Mouse (Mus musculus) ovary, postnatal 14 days (tissue): ENCODE data around the gene Antxrl.

ENCODE experiments used
- DNase-seq: peaks from one replicate; pipeline ENCODE4 v3.0.0; 2022; ENCODE audit warnings: low spot score

Antxrl gene

GRCm38 (mm10) chr14:34103855-34104254 is 51.3 kb downstream of the Antxrl start:
- no peak for DNase-seq

GRCm38 (mm10) chr14:34104892-34105291 is 52.4 kb downstream of the Antxrl start:
- DNase-seq: peak; percentile 61

GRCm38 (mm10) chr14:34106389-34107062 is 54.0 kb downstream of the Antxrl start:
- DNase-seq: peak; percentile 43

- DNase-seq: no peak
Measured at GRCm38 (mm10) chr14:34107594-34107993, 55.1 kb downstream of the Antxrl start.

GRCm38 (mm10) chr14:34114311-34114710 is 61.8 kb downstream of the Antxrl start:
- DNase-seq: no peak

- DNase-seq: no peak
Measured at GRCm38 (mm10) chr14:34119046-34119723, 66.7 kb downstream of the Antxrl start.

- DNase-seq: no peak
Measured at GRCm38 (mm10) chr14:34120016-34120910, 67.8 kb downstream of the Antxrl start.

GRCm38 (mm10) chr14:34120923-34121351 is 68.4 kb downstream of the Antxrl start:
- no peak for DNase-seq

GRCm38 (mm10) chr14:34121691-34122090 is 69.2 kb downstream of the Antxrl start:
- no peak for DNase-seq
